Mouse (Mus musculus): ENCODE measurements around the gene Spint2.

DNA sequence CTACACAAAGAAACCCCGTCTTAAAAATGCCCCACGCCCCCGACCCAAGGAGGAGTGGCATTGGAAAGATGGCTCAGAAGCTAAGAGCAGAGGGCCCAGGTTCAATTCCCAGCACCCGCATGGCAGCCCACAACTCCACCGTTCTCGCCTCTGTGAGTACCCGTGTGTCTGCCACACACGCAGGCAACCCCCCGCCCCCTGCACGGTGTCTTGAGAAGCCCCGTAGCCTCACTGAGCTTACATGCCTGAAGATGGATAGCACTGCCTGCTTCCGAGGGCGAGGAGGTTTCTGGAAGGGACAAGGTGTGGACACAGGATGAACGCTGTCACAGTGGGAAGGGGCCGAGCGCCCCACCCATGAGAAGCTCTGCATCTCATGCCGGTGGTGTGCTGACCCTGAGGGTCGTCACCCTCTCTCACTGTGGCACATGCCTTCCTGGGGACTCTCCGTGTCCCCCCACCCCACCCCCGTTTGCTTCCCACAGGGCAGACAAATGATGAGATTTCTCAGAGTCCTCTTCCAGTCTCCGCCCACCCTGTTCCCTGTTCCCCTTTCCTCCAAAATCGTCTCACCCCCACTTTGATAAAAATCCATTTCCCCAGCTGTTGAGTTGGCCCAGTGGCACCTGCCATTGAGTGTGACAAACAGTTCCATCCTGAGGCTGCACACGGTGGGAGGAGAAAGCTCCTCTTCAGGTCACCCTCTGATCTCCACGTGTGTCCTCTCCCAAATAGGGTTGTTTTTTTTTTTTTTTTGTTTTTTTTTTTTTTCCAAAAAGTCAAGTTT is 14.3 kb upstream of the Spint2 start:
- TF ChIP-seq CTCF (IDR thresholded peaks at IDR 0.05): no peak
- TF ChIP-seq EP300 (IDR thresholded peaks at IDR 0.05; ENCODE audit: insufficient read depth, low read depth, low read length): no peak
- TF ChIP-seq POLR2A (IDR thresholded peaks at IDR 0.05; ENCODE audit: insufficient read depth, low read depth, low read length): peak; percentile 5; the same call in 1 of the 2 replicates
